Mouse (Mus musculus) left cerebral cortex, adult 9 months (tissue): ENCODE results near the gene R3hdm1.

Experiments
- DNase-seq, 2 experiments: peaks; one replicate each; pipeline ENCODE4 v3.0.0; 2022; ENCODE audit warnings: low spot score in 2 of 2

Gene R3hdm1

GRCm38 (mm10) chr1:128102641-128103461, at the start of gene R3hdm1, which contains the start of gene Zranb3:
TSS of gene R3hdm1 (plus strand) at chr1:128103301.
TSS of gene Zranb3 (minus strand) at chr1:128103047.
- peak; percentile 100 for DNase-seq

- DNase-seq: no peak
Observed at GRCm38 (mm10) chr1:128057269-128057668, 45.8 kb upstream of the R3hdm1 start.

DNA sequence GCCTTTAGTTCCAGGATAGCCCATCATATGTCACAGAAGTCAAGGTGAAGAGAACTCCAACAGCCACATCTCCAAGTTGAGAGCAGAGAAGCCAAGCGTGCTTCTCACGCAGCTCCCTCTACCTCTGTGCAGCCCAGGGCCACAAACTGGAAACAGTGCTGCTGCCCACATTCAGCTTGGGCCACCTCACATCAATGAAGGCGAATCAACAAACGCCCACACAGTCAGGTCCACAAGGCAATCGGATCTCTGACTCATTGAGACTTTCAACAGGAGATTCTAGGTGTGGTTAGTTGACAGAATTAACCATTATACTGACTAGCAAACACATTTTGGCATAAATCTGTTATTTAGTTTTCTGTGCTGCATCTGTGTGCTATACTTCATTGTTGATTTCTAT, 44.5 kb upstream of the R3hdm1 start:
- DNase-seq: no peak

DNA sequence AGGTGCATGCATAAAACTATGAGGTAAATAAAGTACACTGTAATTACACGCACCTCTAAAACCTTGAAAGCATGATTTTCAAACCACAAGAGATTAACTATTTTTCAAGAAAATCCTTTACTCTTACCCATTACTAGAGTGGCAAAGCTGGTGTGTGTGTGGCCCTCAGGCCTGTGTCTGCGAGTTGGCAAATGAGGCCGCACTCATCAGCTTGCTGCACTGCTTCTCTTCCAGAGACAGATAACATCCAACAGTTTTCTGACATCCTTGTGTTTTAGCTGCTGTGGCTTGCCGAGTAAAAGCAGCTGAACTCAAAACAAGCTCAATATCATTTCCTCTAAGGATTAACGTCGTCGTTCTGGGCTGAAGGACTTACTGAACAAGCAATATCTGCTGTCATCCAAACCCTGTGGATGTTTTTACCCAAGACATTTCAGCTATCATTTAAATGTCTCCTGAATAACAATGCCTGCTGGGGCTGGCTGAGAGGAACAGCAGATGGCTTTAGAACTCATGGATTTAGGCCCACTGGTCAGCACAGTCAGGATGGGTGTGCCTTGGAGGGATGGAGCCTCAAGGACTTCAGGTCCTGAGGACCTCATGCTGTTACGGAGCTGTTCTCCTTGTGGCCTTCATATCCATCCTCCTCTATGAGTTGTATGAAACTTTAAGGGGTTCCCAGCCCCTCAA, 42.3 kb upstream of the R3hdm1 start:
- no peak for DNase-seq

- no peak for DNase-seq
Observed at GRCm38 (mm10) chr1:128061401-128061800, 41.7 kb upstream of the R3hdm1 start.

DNA sequence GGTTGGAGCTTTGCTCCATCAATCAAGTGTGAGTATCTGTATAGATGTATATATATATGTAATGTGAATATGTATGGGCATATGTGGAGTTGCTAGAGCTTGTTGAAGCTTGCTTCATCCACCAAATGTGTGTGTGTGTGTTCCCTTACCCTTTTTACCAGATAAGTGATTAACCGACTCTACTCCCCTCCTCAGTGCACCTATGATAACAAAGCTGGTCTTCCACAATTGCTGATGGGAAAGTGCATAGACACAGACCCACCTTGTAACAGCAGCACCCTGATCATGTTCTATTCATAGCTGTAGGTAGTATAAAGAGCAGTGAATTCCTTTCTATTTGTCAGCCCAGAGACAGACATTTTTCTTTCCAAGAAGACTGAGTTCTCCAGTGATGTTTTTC, 40.9 kb upstream of the R3hdm1 start:
- DNase-seq: no peak

DNA sequence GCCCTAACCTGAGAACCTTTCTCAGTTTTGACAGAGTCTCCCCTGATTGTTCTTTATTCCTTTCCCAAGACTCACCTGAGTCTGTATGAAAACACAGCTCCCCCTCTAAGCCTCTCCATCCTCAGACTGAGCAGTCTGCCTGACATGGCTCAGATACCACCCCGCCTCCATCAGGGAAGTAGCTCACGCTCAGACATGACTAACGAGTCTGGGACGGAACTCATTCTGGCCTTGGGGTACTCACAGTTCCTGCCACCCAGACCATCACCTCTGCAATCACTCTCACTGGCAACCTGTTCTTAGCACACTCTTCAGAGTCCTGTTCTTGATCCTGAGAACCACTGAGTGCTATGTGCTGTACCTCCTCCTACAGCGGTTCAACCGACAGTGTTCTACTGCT, 38.4 kb upstream of the R3hdm1 start:
- DNase-seq: no peak

- no peak for DNase-seq
Observed at GRCm38 (mm10) chr1:128068945-128069397, 34.1 kb upstream of the R3hdm1 start.

GRCm38 (mm10) chr1:128070003-128070402, 33.1 kb upstream of the R3hdm1 start:
- DNase-seq: no peak

DNA sequence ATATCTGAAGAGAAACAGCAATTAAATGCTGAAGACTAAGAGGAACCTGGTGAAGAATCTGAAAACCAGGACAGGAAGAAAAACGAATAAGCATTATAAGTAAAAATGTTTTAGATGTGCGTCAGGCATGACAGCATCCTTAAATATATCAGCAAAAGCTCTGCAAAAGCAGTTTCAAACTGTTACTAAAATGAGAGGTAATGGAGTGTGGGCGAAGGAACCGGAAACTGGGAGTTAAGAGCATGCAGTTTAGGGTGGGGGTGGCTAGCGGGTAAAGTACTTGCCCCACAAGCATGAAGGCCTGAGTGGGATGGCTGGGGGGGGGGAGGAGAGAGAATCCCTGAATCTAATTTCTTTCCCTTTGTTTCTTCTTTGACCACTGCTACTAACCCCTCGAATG, 30.1 kb upstream of the R3hdm1 start:
- DNase-seq: peak; percentile 31 to 35

DNA sequence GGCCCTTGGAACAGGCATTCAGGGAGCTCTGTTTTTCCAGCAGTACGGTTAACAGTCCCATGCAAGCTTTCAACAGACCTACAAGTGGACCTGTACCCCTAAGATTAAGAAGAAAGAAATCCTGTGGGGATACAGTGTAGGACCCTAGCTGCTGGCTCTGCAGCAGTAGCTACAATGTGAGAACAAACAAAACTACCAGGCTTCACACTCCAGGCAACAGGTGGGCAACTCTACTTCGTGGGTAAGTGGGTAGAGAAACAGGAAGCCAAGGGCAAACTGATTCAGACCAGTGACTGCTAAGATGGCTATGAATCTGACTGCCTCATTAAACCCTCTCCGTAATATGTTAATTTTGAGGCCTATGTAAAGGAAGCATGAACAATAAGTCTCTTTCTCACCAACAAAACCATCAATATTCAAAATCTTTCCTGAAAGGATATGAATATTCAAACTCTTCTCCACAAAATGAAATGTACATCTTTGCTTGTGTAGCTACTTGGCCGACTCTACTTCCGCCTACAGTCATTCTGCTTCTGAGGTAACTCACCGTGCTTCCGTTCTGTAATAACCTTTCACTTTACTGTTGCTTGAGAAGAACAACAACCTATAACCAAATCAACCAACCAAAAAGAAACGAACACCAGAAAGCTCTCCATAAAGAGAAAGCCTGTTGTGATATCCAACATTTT, 26.2 kb upstream of the R3hdm1 start:
- DNase-seq: no peak

GRCm38 (mm10) chr1:128077788-128078187, 25.3 kb upstream of the R3hdm1 start:
- peak in 1 of 2 experiments; percentile 72 for DNase-seq

DNA sequence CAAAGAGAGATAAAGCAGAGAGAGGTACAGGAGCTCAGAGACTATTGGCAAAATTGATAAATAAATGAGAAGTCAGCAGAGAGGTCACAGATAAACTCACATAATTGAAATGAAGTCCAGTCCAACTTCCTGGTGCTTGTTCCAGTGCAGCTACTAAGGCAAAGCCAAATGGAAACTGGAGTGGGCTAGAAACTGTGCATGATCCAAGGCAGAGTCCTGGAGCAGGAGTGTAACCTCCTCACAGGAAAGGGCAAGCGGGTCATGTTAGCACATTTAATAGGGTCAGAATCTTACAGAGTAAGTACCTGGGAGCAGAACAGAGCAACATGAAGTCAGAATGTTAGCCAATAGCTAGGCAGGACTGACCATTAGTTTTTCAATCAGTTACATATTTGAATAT, 24.5 kb upstream of the R3hdm1 start:
- no peak for DNase-seq

DNA sequence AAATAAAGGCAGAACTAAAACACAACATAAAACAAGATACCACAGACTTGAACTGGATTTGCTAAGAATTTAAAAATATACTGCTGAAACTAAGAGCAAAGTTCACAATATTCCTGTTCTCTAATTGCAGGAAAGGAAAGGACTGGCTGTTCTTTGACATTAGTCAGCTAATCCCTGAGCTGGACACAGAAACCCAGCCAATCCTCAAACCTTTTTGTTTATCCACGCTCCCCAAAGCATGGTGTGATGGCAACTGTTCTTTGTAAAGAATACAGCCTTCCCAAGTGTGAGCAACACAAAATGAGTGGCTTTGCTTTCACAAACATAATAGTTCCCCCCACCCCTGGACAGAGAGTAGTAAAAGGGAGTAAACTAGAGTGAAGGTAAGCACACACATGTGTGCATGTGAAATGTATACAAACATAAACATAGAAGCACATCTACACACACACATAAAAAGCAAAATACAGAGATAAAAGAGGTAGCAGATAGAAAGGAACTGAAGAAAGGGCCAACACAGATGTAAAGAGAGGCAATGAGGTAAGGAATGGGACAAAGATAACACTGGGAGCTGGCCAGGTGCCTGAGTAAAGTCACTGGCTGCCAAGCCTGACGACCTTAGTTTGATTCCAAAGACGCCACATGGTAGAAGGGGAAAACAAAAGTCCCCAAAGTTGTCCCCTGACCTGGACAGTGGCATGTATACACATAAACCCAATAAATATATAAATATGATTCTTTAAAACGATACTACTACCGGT, 22.0 kb upstream of the R3hdm1 start:
- DNase-seq: no peak

GRCm38 (mm10) chr1:128081873-128082272, 21.2 kb upstream of the R3hdm1 start:
- DNase-seq: peak in 1 of 2 experiments; percentile 50

GRCm38 (mm10) chr1:128082800-128083199, 20.3 kb upstream of the R3hdm1 start:
- no peak for DNase-seq

DNA sequence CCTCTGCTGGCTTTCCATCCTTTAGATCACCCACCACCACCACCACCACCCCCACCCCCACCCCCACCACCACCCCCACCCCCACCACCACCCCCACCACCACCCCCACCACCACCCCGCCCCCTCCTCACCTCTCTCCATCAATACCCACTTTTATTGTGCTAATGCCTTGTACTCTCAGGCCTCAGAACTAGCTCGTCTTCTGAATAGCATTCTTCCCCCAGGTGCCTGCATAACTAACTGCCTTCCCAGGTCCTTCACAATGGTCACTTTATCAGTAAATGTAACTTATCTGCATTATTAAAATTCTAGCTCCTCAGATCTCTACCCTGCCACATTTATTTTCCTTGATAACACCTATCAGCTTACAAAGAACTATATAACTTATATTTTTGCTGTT, 8.4 kb upstream of the R3hdm1 start:
- DNase-seq: no peak

GRCm38 (mm10) chr1:128098309-128098708, 4.8 kb upstream of the R3hdm1 start:
- DNase-seq: no peak

DNA sequence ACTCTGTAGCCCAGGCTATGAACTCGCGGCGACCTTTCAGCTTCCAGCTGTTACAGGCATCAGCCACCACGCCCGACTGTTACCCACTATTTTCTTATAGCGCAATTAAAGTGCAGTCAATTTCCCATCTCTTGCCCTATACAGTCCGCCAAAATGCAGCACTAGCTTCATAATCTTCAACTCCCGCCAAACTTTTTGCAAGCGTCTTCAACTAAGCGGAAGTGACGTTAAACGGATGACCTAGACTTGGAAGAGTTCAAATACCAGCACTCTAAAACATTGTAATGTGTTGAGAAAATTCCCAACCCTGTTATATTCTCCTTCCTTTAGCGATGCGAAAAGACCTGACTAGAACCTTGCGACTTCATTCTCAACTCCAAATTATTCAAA, 855 bp upstream of the R3hdm1 start:
- no peak for DNase-seq

DNA sequence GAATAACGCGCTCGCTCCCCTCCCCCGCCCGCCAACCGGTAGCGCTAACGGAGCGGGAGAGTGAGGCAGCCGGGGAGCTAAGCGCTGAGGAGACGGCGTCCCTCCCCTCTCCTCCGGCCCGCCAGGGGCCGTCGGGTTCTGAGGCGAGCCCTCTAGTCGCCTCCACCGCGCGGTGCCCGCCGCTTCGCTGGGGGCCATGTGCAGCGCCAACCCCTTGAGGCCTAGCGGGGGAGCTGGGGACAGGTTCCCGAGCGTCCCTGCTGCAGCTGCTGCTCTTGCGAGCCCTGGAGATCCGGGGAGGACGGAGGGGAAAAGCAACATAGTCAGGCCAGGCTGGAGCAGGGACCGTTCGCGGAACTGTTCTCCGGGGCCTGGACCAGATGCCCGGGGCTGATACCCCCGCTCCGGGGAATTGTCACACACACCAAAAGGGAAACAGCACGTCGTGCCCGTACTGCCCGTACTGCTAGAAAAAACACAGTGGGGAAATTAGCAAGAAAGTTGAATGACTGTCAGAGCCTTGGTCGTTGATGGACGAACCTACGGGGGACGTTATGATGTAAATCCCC, 503 bp downstream of the R3hdm1 start:
- DNase-seq: peak in 1 of 2 experiments; percentile 32

GRCm38 (mm10) chr1:128120913-128121627, 18.0 kb downstream of the R3hdm1 start:
- no peak for DNase-seq
